10 mouse cellular contexts compared by ENCODE assay signal in genomic region chr5:111761574-111761973, GRCm38 (mm10). TPM values are rescaled to one million over a fixed set of nuclear protein-coding genes. Genes with fewer than 3 reads are reported as not detected.
DNase-seq lines count a peak whose midpoint lies in the region; ATAC-seq and TF ChIP-seq lines count a peak whose summit lies in the region.
"Had no signal": no experiment of that assay in that cellular context is flagged by ENCODE, and none has a peak within 500 bp of the region (broad histone marks: within the 10 kb centered on the region; RNA-seq: fewer than 3 reads in every experiment).

No protein-coding gene starts in this region.

- H3K27me3 ChIP-seq in kidney, embryonic 16.5 days (ENCODE audit: insufficient read depth, low read length), result peaks cover 9% of the 10 kb centered on the region; the same call in 1 of the 2 replicates
- no peaks in the 10 kb centered on the region; the same call in 1 of the 2 replicates for H3K27me3 ChIP-seq in embryonic facial prominence, embryonic 14.5 days (replicated peaks; ENCODE audit: control insufficient read depth, insufficient read depth, low read length)
- no peaks in the 10 kb centered on the region for H3K27me3 ChIP-seq in intestine, postnatal 0 days (replicated peaks; ENCODE audit: control insufficient read depth, insufficient read depth, low read length)
- H3K27me3 ChIP-seq in neural tube, embryonic 13.5 days, result no peaks in the 10 kb centered on the region

- DNase-seq in kidney, postnatal 25 days, result no peak
- DNase-seq in embryonic facial prominence, embryonic 14.5 days (ENCODE audit: low spot score), result peak; percentile 49
- no peak for DNase-seq in layer of hippocampus, adult 18-20 months (ENCODE audit: low spot score in 2 of 2)
- DNase-seq in cerebellum, postnatal 25 days, result no peak
- DNase-seq in adrenal gland, postnatal 4 days (ENCODE audit: low spot score in 2 of 2), result no peak

- no peaks in the 10 kb centered on the region for H3K36me3 ChIP-seq in kidney, embryonic 16.5 days (ENCODE audit: insufficient read depth, low read length)
- H3K36me3 ChIP-seq in embryonic facial prominence, embryonic 14.5 days (ENCODE audit: control insufficient read depth, insufficient read depth, low read length), result no peaks in the 10 kb centered on the region
- H3K36me3 ChIP-seq in intestine, postnatal 0 days (ENCODE audit: control insufficient read depth, insufficient read depth), result no peaks in the 10 kb centered on the region
- no peaks in the 10 kb centered on the region for H3K36me3 ChIP-seq in neural tube, embryonic 13.5 days
- H3K36me3 ChIP-seq: G1E had no signal

- ATAC-seq in kidney, embryonic 16.5 days (ENCODE audit: low FRiP score, low TSS enrichment), result no peak
- no peak for ATAC-seq in embryonic facial prominence, embryonic 14.5 days (ENCODE audit: low read depth)
- ATAC-seq in intestine, postnatal 0 days, result no peak
- ATAC-seq in neural tube, embryonic 13.5 days (ENCODE audit: low read depth), result peak; percentile 49; the same call in 1 of the 2 replicates

- no peaks in the 10 kb centered on the region for H3K9me3 ChIP-seq in kidney, embryonic 16.5 days (ENCODE audit: low read length)
- H3K9me3 ChIP-seq in embryonic facial prominence, embryonic 14.5 days (ENCODE audit: control insufficient read depth, low read length), result no peaks in the 10 kb centered on the region
- no peaks in the 10 kb centered on the region for H3K9me3 ChIP-seq in intestine, postnatal 0 days (ENCODE audit: control insufficient read depth)
- no peaks in the 10 kb centered on the region for H3K9me3 ChIP-seq in neural tube, embryonic 13.5 days

- WGBS in kidney, embryonic 16.5 days, result under 1% methylated on average over 12 of the region's 12 CpGs
- WGBS in embryonic facial prominence, embryonic 14.5 days, result under 1% methylated on average over 12 of the region's 12 CpGs
- 2% methylated on average over 12 of the region's 12 CpGs for WGBS in intestine, postnatal 0 days
- under 1% methylated on average over 12 of the region's 12 CpGs for WGBS in neural tube, embryonic 13.5 days

- H3K4me2 ChIP-seq in kidney, embryonic 16.5 days (replicated peaks; ENCODE audit: low read depth, low read length), result peak overlapping the region; percentile 70
- H3K4me2 ChIP-seq in embryonic facial prominence, embryonic 14.5 days (ENCODE audit: low read depth, low read length), result peak overlapping the region; percentile 69
- peak overlapping the region; percentile 56 for H3K4me2 ChIP-seq in intestine, postnatal 0 days (replicated peaks; ENCODE audit: low read depth)
- peak overlapping the region; percentile 56 for H3K4me2 ChIP-seq in neural tube, embryonic 13.5 days

- TF ChIP-seq CTCF in intestine, postnatal 0 days (IDR thresholded peaks at IDR 0.05; ENCODE audit: low read depth), result no peak

- H3K4me1 ChIP-seq in kidney, embryonic 16.5 days (ENCODE audit: insufficient read depth, low read length), result peaks cover 21% of the 10 kb centered on the region
- H3K4me1 ChIP-seq in embryonic facial prominence, embryonic 14.5 days (ENCODE audit: control insufficient read depth, insufficient read depth, low read length), result peaks cover 14% of the 10 kb centered on the region; the same call in 1 of the 2 replicates
- no peaks in the 10 kb centered on the region for H3K4me1 ChIP-seq in intestine, postnatal 0 days (replicated peaks; ENCODE audit: control insufficient read depth, insufficient read depth, low read length)
- peaks cover 35% of the 10 kb centered on the region for H3K4me1 ChIP-seq in neural tube, embryonic 13.5 days (replicated peaks)

- peak overlapping the region; percentile 46 for H3K9ac ChIP-seq in kidney, embryonic 16.5 days (replicated peaks; ENCODE audit: low read length)
- peak overlapping the region; percentile 50 for H3K9ac ChIP-seq in embryonic facial prominence, embryonic 14.5 days (ENCODE audit: low read depth, low read length)
- no peak overlapping the region for H3K9ac ChIP-seq in intestine, postnatal 0 days (ENCODE audit: low read depth, low read length)
- H3K9ac ChIP-seq in neural tube, embryonic 13.5 days, result peak overlapping the region; percentile 52

- H3K27ac ChIP-seq in kidney, embryonic 16.5 days (ENCODE audit: low read length), result no peak overlapping the region
- H3K27ac ChIP-seq in embryonic facial prominence, embryonic 14.5 days (replicated peaks; ENCODE audit: low read depth, low read length), result no peak overlapping the region; the same call in 1 of the 2 replicates
- H3K27ac ChIP-seq in intestine, postnatal 0 days (ENCODE audit: low read depth, low read length), result no peak overlapping the region
- peak overlapping the region; percentile 89 for H3K27ac ChIP-seq in neural tube, embryonic 13.5 days (replicated peaks)

- peak overlapping the region; percentile 40 for H3K4me3 ChIP-seq in kidney, embryonic 16.5 days (ENCODE audit: low read length)
- peak overlapping the region; percentile 28 for H3K4me3 ChIP-seq in embryonic facial prominence, embryonic 14.5 days (ENCODE audit: low read depth, low read length)
- 0 out of 2 replicates have a peak overlapping the region, but pooled peaks have one; percentile 12 for H3K4me3 ChIP-seq in intestine, postnatal 0 days (ENCODE audit: low read depth, low read length)
- peak overlapping the region; percentile 28 for H3K4me3 ChIP-seq in neural tube, embryonic 13.5 days

RNA-seq across cellular contexts. Expression of gene Gm26897, which starts 27.9 kb away (rescaled TPM):
- polyA plus RNA-seq in kidney, embryonic 16.5 days (2015; fragmentation: Nextera tagmentation; extraction: Ambion mirVana), result not detected in 2 replicates
- not detected in 2 replicates for polyA plus RNA-seq in embryonic facial prominence, embryonic 14.5 days (2014; fragmentation: Nextera tagmentation; extraction: Ambion mirVana)
- not detected in 2 replicates for polyA plus RNA-seq in intestine, postnatal 0 days (2015; fragmentation: Nextera tagmentation; extraction: Ambion mirVana)
- not detected in 2 replicates for polyA plus RNA-seq in neural tube, embryonic 13.5 days (2015; fragmentation: Nextera tagmentation; extraction: Ambion mirVana)
- total RNA-seq in layer of hippocampus, adult 18-20 months (2021), result not detected
- total RNA-seq in adrenal gland, postnatal 4 days (2021), result not detected
- total RNA-seq: G1E; hematopoietic stem cell, adult 5-6 weeks had no signal
- polyA plus RNA-seq: G1E had no signal
